Mouse (Mus musculus) G1E (cell line): ENCODE results near the gene Gm5416.

ENCODE experiments used
- CTCF ChIP-seq: IDR thresholded peaks from 2 replicates; pipeline ENCODE4 v1.5.1; 2012; ENCODE audit warnings: low read depth, low read length, inconsistent platforms, mixed read lengths
- GATA1 ChIP-seq: IDR thresholded peaks from 2 replicates; pipeline ENCODE4 v1.6.1; 2012; ENCODE audit warnings: borderline replicate concordance, low read length, inconsistent platforms, mixed read lengths
- POLR2AphosphoS5 ChIP-seq: IDR thresholded peaks from 2 replicates; pipeline ENCODE4 v1.6.1; 2012; ENCODE audit warnings: low read depth, low read length, inconsistent platforms; ENCODE audit not compliant: insufficient replicate concordance

DNA sequence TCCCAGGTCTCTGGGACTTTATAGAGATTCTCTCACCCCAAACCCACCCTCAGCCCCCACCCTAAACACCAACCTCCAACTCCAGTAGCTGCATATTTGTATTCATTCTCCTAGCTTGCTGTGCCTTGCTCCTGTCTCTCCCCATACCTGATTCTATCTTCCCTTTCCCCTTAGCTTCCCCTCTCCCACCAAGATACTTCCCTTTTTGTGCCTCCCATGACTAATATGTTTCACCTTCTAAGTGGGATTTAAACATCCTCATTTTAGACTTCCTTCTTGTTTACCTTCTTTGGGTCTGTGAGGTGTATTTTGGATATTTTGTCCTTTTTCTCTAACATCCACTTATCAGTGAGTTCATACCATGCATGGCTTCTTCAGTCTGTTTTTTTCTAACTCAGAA, 34.1 kb upstream of the Gm5416 start:
- TF ChIP-seq CTCF (no peak), POLR2AphosphoS5 (no peak), GATA1 (no peak)
